Mouse (Mus musculus) layer of hippocampus, adult 18-20 months (tissue): ENCODE results near the gene Plxdc2. TPM values are rescaled to one million over a fixed set of nuclear protein-coding genes. Genes with fewer than 3 reads are reported as not detected.
"Not testable (repeated sequence)": the region's sequence is repeated elsewhere in the genome, so short reads cannot be mapped to it uniquely, and the experiment has no call there.

Source experiments
- DNase-seq, 2 experiments: peaks; one replicate each; pipeline ENCODE4 v3.0.0; 2022; ENCODE audit warnings: low spot score in 2 of 2
- total RNA-seq, 2 experiments: library from RNA; stranded (reverse); gene quantifications; 2 replicates each; pipeline ENCODE4 v1.2.3; 2021

The Plxdc2 gene
- total RNA-seq, 2 experiments from 2014 or later, result 21.5 to 26.8 TPM

- peak; percentile 48 to 69 for DNase-seq
Measured at GRCm38 (mm10) chr2:16738241-16738640, 382.1 kb downstream of the Plxdc2 start.

GRCm38 (mm10) chr2:16741813-16742212 lies 385.7 kb downstream of the Plxdc2 start:
- DNase-seq, result no peak

- DNase-seq, result no peak
Measured at GRCm38 (mm10) chr2:16743568-16743967, 387.5 kb downstream of the Plxdc2 start.

- no peak for DNase-seq
Measured at GRCm38 (mm10) chr2:16749302-16749909, 393.3 kb downstream of the Plxdc2 start.

GRCm38 (mm10) chr2:16757158-16757557 lies 401.1 kb downstream of the Plxdc2 start:
- no peak for DNase-seq

GRCm38 (mm10) chr2:16759766-16760165 lies 403.7 kb downstream of the Plxdc2 start:
- DNase-seq, result peak in 1 of 2 experiments; percentile 4

- DNase-seq, result not testable (repeated sequence)
Measured at GRCm38 (mm10) chr2:16769149-16769548, 413.0 kb downstream of the Plxdc2 start.

- no peak for DNase-seq
Measured at GRCm38 (mm10) chr2:16773398-16774113, 417.5 kb downstream of the Plxdc2 start.

- no peak for DNase-seq
Measured at GRCm38 (mm10) chr2:16774114-16774433, 418.0 kb downstream of the Plxdc2 start.

- peak; percentile 5 to 18 for DNase-seq
Measured at GRCm38 (mm10) chr2:16795283-16795682, 439.2 kb downstream of the Plxdc2 start.
